Mouse (Mus musculus) midbrain, embryonic 16.5 days (tissue): ENCODE measurements at regions not wholly inside any gene's neighbourhood (a gene's known extent, or its start where the extent isn't known, plus 50 kb on each side); places are given as distances from the start of the nearest gene placed in this dataset.

Source experiments
- ATAC-seq: fragments of 200-750 bp; cut with Nextera tagmentation; 2 replicates; pipeline ENCODE4 v1.8.0; 2017; ENCODE audit warnings: moderate TSS enrichment
- H3K27ac ChIP-seq: fragments of 300-500 bp; sonication (generic); 2 replicates; pipeline ENCODE4 v1.5.1; 2014; ENCODE audit warnings: mild to moderate bottlenecking, low read length, mixed read lengths
- H3K27me3 ChIP-seq: fragments of 300-500 bp; sonication (generic); 2 replicates; pipeline ENCODE4 v1.6.1; 2014; ENCODE audit warnings: low read depth, low read length, mixed read lengths; ENCODE audit not compliant: control insufficient read depth, insufficient read depth
- H3K36me3 ChIP-seq: fragments of 300-500 bp; sonication (generic); 2 replicates; pipeline ENCODE4 v1.6.1; 2014; ENCODE audit warnings: mild to moderate bottlenecking, low read length, moderate library complexity, mixed read lengths; ENCODE audit not compliant: control insufficient read depth, insufficient read depth
- H3K4me1 ChIP-seq: fragments of 300-500 bp; sonication (generic); 2 replicates; pipeline ENCODE4 v1.6.1; 2014; ENCODE audit warnings: mild to moderate bottlenecking, low read length, mixed read lengths; ENCODE audit not compliant: control insufficient read depth, insufficient read depth
- H3K4me2 ChIP-seq: fragments of 300-500 bp; sonication (generic); 2 replicates; pipeline ENCODE4 v1.6.1; 2014; ENCODE audit warnings: mild to moderate bottlenecking, low read length, mixed read lengths
- H3K4me3 ChIP-seq: fragments of 300-500 bp; sonication (generic); 2 replicates; pipeline ENCODE4 v1.5.1; 2014; ENCODE audit warnings: low read depth, mild to moderate bottlenecking, low read length, moderate library complexity, mixed read lengths
- H3K9ac ChIP-seq: fragments of 300-500 bp; sonication (generic); 2 replicates; pipeline ENCODE4 v1.6.1; 2014; ENCODE audit warnings: low read depth, low read length, mixed read lengths
- H3K9me3 ChIP-seq: fragments of 300-500 bp; sonication (generic); replicated peaks from 2 replicates; pipeline ENCODE4 v1.6.1; 2014; ENCODE audit warnings: mild to moderate bottlenecking, low read length, mixed read lengths; ENCODE audit not compliant: control insufficient read depth, poor library complexity, severe bottlenecking
- WGBS: fragments of 180-500 bp; shearing (Covaris S2); extraction: QIAGEN DNeasy Blood & Tissue Kit; methylation state at CpG from one replicate; pipeline ENCODE4 v1.1.7; 2014; 5-methylcytosine and 5-hydroxymethylcytosine counted together

DNA sequence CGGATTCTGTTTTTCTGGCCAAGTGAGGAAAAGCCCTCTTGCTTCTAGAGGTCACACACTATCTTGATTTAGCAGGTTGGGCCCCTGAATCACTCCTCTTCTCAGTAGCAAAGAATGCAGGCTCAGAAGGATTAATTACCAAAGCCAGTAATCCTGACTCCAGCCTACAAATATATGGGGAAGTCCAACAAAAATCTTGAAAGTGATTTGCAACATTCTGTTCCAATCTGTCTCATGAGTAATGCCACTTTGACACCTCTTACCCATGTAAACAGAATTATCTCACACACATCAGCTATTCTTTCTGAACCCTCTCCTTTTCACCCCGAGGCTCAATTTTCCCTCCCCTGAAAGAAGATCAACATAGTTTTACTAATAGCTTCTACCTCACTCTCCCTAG, 233.9 kb upstream of the Nt5c1b start:
- H3K9ac ChIP-seq: no peak overlapping the region
- no peaks in the 10 kb centered on the region for H3K27me3 ChIP-seq
- WGBS: 44% methylated on average over 2 of the region's 2 CpGs
- no peaks in the 10 kb centered on the region for H3K4me1 ChIP-seq
- no peak overlapping the region for H3K4me3 ChIP-seq
- no peaks in the 10 kb centered on the region for H3K36me3 ChIP-seq
- no peak overlapping the region for H3K27ac ChIP-seq
- no peaks in the 10 kb centered on the region for H3K9me3 ChIP-seq
- ATAC-seq: no peak
- H3K4me2 ChIP-seq: no peak overlapping the region

DNA sequence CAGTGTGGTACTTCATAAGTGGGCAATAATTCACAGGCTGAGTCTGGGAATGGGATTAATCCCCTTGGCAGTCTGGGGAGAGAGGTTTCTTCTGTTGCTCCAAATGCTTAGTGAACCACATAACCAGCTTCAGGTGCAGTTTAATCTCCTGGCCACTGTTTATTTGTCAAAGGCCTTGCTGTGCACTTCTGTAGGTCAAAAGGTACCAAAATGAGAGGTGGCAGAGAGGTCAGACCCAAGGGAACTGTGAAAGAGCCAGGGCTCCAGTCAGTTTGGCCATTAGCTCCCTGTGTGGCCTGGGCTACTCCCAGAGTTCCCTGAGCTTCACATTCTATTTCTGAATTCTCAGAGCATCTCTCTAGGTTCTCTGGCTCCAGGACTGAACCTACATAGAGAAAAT, 229.6 kb upstream of the Nt5c1b start:
- no peak for ATAC-seq
- Histone ChIP-seq H3K9me3 (no peaks in the 10 kb centered on the region), H3K36me3 (no peaks in the 10 kb centered on the region), H3K9ac (no peak overlapping the region), H3K27ac (no peak overlapping the region), H3K4me1 (no peaks in the 10 kb centered on the region), H3K27me3 (no peaks in the 10 kb centered on the region), H3K4me3 (no peak overlapping the region), H3K4me2 (no peak overlapping the region)

DNA sequence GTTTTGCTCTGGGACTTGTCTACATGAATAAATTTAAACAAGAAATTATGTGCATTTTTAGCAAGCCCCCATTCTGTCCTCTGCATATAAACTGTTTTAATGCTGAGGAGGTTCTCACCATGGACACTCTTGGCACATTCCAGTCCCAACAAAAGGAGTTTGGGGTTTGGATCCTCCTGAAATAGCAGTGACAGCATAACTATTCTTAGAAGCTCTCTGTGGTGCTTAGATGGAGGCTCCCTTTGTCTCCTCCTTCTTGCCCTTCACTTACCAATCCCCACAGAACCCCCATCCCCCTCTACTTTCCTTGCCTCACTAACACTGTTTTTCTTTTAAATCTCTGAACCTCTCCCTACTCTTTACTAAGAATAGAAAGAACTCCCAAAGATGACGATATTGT, 208.9 kb upstream of the Nt5c1b start:
- Histone ChIP-seq H3K4me1 (no peaks in the 10 kb centered on the region), H3K4me2 (no peak overlapping the region), H3K27me3 (no peaks in the 10 kb centered on the region), H3K36me3 (no peaks in the 10 kb centered on the region), H3K4me3 (no peak overlapping the region), H3K27ac (no peak overlapping the region), H3K9me3 (no peaks in the 10 kb centered on the region), H3K9ac (no peak overlapping the region)
- ATAC-seq: no peak
- 73% methylated on average over 1 of the region's 1 CpGs for WGBS

DNA sequence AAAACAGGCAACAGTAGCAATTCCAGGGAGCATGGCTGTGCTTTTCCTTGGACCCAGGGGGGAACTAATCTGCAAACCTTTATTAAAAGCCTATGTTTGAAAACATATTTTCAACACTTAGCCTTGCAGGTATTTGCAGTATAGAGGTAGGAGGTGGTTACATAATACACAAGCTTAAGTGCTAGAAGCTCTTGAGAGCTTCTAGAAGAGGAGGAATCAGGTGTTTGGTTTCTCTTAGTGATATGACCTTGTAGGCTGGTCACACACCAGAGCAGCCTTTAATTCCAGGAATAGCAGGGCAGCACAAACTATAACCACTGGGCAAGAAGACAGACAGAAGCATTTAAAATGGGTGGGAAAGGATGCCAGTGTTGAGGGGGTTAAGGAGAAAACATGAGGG, 201.7 kb upstream of the Nt5c1b start:
- ATAC-seq: no peak
- Histone ChIP-seq H3K9ac (no peak overlapping the region), H3K27me3 (no peaks in the 10 kb centered on the region)

DNA sequence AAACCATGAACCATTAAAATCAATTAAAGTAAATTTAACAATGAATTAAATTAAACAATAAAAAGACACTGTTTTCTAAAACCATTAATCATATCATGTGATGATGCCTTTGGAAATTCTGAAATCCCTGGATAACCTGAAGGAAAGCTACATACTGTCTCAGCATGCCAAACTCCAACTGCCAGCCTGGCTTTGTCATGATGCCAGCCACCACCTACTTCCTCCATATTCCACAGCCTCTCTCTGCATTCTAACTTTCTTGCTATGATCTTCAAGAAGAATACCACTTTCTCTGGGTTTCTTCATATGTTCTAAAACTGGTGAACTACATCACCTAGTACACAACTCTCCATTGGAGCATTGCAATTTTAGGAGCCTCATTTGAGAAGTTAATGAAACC, 201.2 kb upstream of the Nt5c1b start:
- no peaks in the 10 kb centered on the region for H3K4me1 ChIP-seq
- H3K4me2 ChIP-seq: no peak overlapping the region
- H3K4me3 ChIP-seq: no peak overlapping the region
- ATAC-seq: no peak
- H3K27me3 ChIP-seq: no peaks in the 10 kb centered on the region
- no peak overlapping the region for H3K9ac ChIP-seq
- H3K27ac ChIP-seq: no peak overlapping the region
- no peaks in the 10 kb centered on the region for H3K9me3 ChIP-seq
- H3K36me3 ChIP-seq: no peaks in the 10 kb centered on the region

More for the DNA sequence above, 201.7 kb upstream of the Nt5c1b start:
- H3K27ac ChIP-seq: no peak overlapping the region
- H3K9me3 ChIP-seq: no peaks in the 10 kb centered on the region
- no peaks in the 10 kb centered on the region for H3K36me3 ChIP-seq
- no peaks in the 10 kb centered on the region for H3K4me1 ChIP-seq
- H3K4me2 ChIP-seq: no peak overlapping the region
- no peak overlapping the region for H3K4me3 ChIP-seq

DNA sequence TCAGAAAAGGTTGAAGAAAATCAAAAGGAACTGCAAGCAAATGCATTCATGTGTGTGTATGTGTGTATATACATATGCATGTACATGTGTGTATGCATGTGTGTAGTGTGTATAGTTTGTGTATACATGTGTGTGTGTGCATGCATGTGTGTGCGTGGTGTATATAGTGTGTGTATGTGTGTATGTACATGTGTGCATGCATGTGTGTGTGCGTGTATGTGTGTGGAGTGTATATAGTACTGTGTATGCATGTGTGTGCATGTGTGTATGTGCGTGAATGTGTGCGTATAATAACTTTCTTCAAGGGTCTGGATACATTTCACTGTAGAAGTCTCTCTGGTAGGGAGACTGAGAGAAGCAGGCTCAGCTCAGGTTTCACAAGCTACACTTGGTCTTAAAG, 191.1 kb upstream of the Nt5c1b start:
- no peak; the same call in 1 of the 2 replicates for ATAC-seq
- WGBS: 95% methylated on average over 4 of the region's 4 CpGs
- no peaks in the 10 kb centered on the region for H3K36me3 ChIP-seq
- no peak overlapping the region for H3K4me3 ChIP-seq
- H3K4me2 ChIP-seq: no peak overlapping the region
- H3K9ac ChIP-seq: no peak overlapping the region
- no peaks in the 10 kb centered on the region for H3K4me1 ChIP-seq
- H3K27me3 ChIP-seq: no peaks in the 10 kb centered on the region
- H3K27ac ChIP-seq: no peak overlapping the region
- no peaks in the 10 kb centered on the region for H3K9me3 ChIP-seq

DNA sequence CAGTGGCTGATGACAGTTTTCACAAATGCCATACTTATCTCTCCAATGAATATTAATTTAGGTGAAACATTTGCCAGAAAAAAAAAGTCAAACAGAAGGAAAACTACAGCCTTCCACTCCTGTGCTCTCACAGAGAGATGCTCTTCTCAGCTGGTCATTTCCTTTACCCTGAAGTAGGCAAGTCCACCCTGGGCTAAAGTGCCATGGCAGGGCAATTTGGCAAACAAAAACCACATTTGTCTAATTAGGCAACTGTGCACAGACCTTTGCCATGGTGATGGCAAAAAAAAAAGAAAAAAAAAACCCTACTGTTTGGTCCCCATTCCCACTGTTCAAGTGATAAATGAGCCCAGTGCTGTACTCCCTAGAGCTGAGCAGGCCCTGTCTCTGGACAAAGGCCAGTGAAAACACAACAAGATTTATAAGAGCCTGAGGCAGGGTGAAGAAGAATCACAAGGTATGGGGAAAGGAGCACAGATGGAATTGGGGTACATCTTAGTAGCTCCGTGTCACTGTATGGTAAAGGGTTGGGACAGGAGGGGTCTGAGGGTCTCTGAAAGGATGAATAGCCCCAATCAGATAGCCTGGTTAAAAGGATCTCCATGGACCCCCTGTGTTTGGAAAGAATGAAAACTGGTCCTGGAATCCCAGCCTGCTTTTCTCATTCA, 190.5 kb upstream of the Nt5c1b start:
- no peaks in the 10 kb centered on the region for H3K27me3 ChIP-seq
- H3K27ac ChIP-seq: no peak overlapping the region
- 38% methylated on average over 1 of the region's 1 CpGs for WGBS
- ATAC-seq: no peak
- H3K4me3 ChIP-seq: no peak overlapping the region
- no peaks in the 10 kb centered on the region for H3K4me1 ChIP-seq
- H3K4me2 ChIP-seq: no peak overlapping the region
- H3K9me3 ChIP-seq: no peaks in the 10 kb centered on the region
- H3K36me3 ChIP-seq: no peaks in the 10 kb centered on the region
- no peak overlapping the region for H3K9ac ChIP-seq

DNA sequence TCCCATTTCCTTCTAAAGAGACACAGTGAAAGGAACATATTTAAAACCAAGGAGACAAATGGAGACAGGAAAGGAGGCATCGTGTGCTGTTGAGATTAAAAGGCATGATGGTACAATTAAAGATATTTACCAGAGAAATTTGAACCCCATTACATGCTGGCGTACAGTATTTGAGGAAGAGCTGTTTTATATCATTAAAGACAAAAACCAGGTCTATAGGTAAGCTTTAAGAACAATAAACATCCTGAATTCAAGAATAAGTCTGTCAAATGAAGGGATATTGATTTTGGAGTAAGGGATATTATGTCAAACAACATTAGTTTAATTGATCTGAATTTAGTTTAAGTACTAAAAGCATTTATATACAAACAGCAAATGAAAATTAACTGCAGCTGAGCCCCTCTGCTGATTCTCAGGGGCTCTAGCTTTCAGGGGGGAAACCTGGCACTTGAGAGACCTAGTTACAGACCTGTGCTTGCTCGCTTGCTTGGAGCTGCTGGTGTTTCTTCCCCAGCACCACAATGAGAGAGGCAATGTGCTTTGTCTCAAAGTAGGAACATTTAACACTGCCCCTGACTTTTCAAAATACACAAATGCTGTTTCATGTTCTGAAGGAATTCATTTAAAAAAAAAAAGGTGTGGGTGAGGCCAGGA, 189.8 kb upstream of the Nt5c1b start:
- Histone ChIP-seq H3K27ac (no peak overlapping the region), H3K4me3 (no peak overlapping the region), H3K4me2 (no peak overlapping the region), H3K9ac (no peak overlapping the region), H3K9me3 (no peaks in the 10 kb centered on the region), H3K27me3 (no peaks in the 10 kb centered on the region), H3K36me3 (no peaks in the 10 kb centered on the region), H3K4me1 (no peaks in the 10 kb centered on the region)
- 59% methylated on average over 3 of the region's 3 CpGs for WGBS
- ATAC-seq: no peak

DNA sequence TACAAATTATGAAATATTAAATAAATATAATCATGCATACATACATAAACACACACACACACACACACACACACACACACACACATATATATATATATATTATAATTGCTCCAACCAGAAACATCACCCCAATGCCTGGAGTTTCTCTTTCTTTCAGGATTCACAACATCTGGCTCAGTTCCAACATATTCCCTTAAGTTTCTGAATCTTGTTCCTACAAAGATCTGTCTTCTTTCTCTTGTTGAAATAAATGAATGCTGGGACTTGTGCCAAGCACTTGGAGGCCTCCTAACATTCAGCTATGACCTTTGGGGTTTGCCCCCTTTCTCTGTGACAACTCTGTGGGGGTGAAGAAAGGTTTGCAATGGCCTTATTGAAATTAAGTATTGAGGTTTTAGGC, 187.2 kb upstream of the Nt5c1b start:
- H3K36me3 ChIP-seq: no peaks in the 10 kb centered on the region
- H3K9ac ChIP-seq: no peak overlapping the region
- no peaks in the 10 kb centered on the region for H3K27me3 ChIP-seq
- H3K4me3 ChIP-seq: no peak overlapping the region
- no peak overlapping the region for H3K4me2 ChIP-seq
- H3K4me1 ChIP-seq: no peaks in the 10 kb centered on the region
- H3K9me3 ChIP-seq: no peaks in the 10 kb centered on the region
- no peak for ATAC-seq
- no peak overlapping the region for H3K27ac ChIP-seq
